Mouse (Mus musculus): ENCODE measurements around the gene Spaca4.

DNA sequence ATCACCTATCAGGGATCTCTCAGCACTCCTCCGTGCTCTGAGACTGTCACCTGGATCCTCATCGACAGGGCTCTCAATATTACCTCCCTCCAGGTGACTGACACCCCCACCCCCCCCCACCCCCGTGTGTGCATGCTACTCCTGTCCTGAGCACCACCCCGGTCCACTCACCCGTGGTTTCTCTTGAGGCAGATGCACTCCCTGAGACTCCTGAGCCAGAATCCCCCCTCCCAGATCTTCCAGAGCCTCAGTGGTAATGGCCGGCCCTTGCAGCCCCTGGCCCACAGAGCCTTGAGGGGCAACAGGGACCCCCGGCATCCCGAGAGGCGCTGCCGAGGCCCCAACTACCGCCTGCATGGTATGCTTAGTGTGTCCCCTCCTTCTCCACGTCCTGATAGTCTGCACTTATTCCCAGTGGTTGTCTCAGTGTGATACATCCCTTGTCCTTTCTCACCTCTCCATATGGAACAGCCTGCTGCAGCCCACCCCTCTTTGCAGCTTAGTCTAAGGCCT, 22.0 kb downstream of the Spaca4 start:
- no peak for TF ChIP-seq CTCF (IDR thresholded peaks at IDR 0.05; ENCODE audit: borderline replicate concordance, control insufficient read depth, extremely low read depth, insufficient read depth, low read length, poor library complexity)
- TF ChIP-seq POLR2A (IDR thresholded peaks at IDR 0.05; ENCODE audit: control insufficient read depth, extremely low read depth, insufficient read depth, low read length, poor library complexity) = no peak

Data from thymus, adult 2 months (tissue).